Mouse (Mus musculus): ENCODE data around the gene Cdh16. TPM values are rescaled to one million over a fixed set of nuclear protein-coding genes. Genes with fewer than 3 reads are reported as not detected.
"Not testable (repeated sequence)": the region's sequence is repeated elsewhere in the genome, so short reads cannot be mapped to it uniquely, and the experiment has no call there.

Cdh16 gene
- not detected in 2 replicates for polyA plus RNA-seq (2012; rRNA removed)

DNA sequence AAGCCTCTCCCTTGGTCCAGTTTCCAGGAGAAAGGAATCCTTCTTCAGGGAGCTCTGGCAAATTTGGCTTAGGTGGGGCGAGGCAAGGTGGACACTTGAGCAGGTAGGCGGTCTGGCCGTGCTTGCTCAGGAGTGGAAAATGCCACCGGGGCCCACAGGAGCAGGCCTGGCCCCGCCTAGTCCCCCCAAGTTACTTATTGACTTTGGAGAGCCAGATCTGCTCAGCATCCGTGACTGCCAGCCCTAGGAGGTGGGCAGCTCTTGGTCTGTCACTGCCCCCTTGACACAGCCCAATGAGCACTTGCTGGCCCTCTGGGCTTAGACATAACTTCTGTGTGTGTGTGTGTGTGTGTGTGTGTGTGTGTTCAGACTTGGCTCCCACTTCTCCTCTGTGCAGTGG lies at the start of gene Cdh16:
Gene Cdh16 (minus strand): TSS at position 236 of the 400 bp plus-strand sequence.
- no peak for DNase-seq (ENCODE audit: extremely low spot score in 1 of 2, low spot score in 1 of 2)

DNA sequence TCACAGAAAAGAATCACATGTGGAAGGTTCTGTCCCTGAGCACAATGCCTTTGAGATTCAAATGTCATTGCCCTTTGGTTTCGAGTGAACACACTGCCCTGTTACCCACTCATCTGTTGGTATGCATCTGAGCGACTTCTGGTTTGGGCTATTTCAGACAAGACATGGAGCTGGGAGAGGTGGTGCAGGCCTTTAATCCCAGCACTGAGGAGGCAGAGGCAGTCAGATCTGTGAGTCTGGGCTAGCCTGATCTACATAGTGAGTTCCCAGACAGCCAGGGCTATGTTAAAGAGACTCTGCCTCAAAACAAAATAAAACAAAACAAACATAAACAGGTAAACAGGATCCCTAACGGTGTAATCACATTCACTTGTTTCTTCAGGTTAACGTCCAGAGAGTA lies 31.4 kb upstream of the Cdh16 start:
- DNase-seq (ENCODE audit: extremely low spot score in 1 of 2, low spot score in 1 of 2) = no peak

DNA sequence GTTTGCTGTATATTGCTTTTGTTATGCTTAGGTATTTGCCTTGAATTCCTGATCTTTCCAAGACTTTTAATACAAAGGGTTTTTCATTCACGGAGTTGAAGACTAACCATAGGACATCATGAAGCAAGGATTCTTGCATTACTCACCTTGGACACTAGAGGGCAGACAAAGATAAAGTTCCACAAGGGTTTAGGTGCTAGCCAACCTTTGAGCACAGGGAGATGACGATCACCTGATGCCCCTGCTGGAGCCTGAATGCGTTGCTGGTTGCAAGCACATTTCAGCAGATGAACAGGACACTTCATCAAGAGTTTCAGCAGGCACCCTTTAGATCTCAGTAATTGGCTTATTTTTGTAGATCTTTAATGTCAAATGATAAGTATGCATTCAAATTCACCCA lies 30.8 kb upstream of the Cdh16 start:
- peak; percentile 81 to 96 for DNase-seq (ENCODE audit: extremely low spot score in 1 of 2, low spot score in 1 of 2)

DNA sequence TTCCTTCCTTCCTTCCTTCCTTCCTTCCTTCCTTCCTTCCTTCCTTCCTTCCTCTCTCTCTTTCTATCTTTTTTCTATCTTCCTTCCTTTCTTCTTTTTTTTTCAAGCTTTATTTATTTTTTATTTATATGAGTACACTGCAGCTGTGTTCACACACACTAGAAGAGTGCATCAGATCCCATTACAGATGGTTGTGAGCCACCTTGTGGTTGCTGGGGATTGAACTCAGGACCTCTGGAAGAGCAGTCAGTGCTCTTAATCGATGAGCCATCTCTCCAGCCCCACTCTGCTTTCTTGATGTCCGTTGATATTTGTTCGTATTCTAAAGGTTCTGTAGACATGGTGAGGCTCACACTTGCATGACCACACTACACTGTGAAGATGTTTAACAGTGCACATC lies 20.0 kb upstream of the Cdh16 start:
- DNase-seq (ENCODE audit: extremely low spot score in 1 of 2, low spot score in 1 of 2) = not testable (repeated sequence)

DNA sequence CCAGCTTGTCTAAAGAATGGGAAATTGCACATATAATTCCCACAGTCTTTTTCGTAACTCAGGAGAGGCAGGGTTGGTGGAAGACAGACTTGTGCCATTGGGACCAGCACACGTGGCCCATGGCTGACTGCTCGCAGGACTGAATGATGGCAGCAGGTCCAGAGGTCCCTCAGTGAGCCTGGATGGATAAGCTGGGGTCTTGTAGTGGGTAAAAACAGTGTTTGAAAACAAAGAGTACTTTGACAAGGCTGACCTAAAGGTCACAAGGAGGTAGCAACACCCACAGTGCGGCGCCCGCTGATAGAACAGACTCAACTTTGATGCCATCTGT lies 18.1 kb upstream of the Cdh16 start:
- no peak for DNase-seq (ENCODE audit: extremely low spot score in 1 of 2, low spot score in 1 of 2)

DNA sequence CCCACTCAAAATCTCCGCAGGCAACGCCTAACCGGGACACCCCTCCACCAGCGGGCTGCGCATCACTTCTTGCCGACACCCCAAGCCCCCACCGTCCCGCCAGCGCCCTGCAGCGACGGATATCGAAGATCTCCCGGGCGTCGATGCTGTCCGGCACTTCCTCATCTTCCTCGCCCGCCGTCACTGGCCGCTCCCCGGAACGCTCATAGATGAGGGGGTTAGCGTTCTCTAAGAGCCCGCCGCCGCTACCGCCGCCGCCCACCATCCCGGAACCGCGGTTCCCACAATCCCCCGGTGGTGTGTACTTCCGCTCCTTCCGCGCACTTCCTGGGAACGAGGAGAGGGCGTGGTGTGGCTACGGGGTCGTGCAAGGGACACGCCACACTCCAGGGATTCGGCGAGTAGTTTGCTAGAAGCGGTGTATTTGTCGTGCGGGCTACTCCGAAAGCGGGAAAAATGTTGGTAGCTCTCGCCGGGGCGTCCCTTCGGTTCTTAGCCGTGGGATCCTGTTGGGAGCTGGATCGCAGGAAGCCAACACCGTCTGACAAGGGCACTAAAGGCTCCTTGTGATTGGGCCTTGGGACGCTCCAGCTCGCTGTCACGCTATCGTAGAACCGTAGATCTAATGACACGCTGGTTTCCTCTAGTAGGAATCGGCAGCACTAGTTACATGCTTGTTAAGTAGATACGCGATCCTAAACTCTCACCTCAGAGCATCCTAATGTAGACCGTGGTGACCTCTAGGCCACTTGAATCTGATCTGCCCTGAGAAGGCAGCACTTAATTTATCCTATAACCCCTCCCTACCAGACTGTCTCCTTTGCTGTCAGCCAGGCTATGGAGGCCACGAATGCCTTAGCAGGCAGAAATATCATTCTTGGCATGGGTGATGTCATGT lies 17.5 kb upstream of the Cdh16 start, which contains the start of gene Ciao2b:
Gene Ciao2b (minus strand): TSS at position 540 of the 898 bp plus-strand sequence.
- DNase-seq (ENCODE audit: extremely low spot score in 1 of 2, low spot score in 1 of 2) = peak; percentile 75 to 93

DNA sequence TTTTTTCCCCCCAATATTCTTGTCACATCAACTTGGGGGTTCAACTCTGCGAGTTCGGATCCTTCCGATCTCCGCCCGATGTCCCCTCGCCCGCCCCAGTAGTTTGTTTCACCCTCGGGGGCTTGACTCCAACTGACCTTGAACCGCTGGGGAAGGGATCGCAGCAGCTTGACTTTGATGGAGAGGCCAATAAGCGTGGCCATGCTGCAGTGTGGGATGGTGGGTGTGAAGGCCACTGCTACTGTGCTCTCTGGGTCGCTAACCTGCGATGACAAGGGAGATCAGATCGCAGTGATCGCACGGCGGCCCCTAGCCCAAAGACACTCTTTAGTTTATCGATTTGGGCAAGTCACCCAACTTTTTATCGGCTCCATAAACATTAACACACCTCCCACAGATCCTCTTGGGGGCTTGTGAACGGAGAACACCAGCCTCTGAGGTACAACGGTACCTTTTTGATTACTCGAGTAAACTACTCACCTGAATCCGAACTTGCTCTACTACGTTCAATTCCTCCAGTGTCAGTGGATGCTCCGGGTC lies 16.7 kb upstream of the Cdh16 start:
- DNase-seq (ENCODE audit: extremely low spot score in 1 of 2, low spot score in 1 of 2) = no peak

DNA sequence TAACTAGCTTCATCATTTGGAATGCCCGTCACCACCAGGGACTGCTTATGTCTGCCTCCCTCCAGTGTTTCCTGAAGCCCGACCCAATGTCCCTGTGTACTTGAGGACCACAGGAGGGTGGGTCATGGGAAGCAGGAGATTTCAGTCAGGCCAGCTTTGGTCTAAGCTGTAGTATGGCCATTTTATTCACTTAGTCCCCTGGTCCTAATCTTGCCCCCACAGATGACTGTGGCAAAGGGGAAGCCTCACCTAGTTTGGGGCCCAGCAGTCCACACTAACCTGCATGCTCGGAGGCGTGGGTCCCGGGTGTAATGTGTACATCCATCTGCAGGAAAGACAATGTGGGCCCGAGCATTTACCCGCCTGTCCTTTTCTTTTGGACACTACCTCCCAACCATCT lies 16.0 kb upstream of the Cdh16 start:
- DNase-seq (ENCODE audit: extremely low spot score in 1 of 2, low spot score in 1 of 2) = no peak

DNA sequence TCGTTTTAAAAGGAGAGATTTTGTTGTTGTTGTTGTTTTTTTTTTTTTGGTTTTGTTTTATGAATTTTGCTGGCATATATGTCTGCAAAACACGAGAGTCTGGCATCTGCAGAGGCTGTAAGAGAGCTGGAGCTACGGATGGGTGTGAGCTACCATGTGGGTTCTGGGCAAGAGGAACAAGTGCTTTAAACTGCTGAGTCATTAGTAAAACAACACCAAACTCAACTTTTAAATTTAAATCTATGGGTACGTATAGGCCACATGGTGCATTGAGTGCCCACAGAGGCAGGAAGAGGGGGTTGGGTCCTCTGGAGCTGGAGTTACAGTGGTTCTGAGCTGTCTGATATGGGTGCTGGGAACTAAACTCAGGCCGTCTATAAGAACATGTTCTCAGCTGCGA lies 13.8 kb upstream of the Cdh16 start:
- no peak for DNase-seq (ENCODE audit: extremely low spot score in 1 of 2, low spot score in 1 of 2)

DNA sequence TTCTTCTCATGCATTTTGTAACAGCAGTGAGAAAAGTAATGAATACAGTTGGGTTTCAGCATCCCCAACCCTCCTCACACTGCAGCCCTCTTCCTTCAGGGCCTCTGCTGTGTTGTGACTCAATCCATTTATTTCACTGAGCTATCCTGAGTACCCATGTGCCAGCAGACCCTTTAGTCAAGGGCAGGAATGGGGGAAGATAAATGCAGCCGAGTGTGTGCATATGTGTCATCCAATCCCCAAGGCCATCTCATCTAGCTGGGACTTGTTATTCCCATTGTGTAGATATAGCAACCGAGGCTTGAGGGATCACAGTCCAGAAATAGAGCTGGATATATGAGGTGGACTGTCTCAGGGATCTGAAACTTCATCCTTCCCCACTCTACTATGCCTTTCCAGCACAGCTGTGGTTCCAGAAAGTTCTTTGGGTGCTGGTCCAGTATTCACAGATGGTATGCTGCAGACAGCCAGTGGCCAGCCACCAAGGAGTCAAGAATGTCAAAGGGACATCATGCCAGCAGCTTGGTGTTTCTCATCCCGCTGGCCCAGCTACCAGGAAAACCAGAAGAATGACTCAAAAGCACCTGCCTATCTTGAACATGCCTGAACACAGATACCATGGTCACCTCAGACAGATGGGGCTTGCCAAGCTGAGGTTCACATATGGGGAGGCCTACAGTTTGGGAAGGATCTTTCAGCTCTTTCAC lies 11.0 kb upstream of the Cdh16 start:
- DNase-seq (ENCODE audit: extremely low spot score in 1 of 2, low spot score in 1 of 2) = no peak

DNA sequence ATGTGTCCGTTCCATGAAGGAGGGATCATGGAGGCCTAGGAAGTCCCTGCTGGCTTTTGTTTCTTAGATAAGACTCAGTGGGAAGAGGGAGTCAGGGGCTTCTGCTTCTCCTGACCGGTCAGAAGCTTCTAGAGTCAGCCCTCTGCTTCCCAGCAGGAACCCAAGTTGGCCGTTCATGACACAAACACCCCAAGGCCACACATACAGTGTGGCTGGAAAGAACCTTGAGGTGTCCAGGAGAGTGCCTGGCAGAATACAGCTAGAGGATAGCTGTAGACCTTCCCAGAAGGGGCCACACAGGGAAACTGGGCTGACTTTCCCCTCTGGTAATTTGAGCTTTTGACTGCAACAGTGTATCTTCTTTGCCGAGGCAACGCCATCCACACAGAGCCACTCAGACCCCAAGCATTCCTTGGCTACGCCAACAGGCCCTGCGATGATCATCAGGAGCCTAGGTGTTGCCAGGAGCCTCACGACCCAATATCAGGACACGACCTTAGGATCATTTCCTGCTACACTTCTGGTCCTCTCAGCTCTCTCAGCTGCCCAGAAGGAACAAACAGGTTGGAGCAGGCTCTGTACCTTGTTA lies 9.1 kb upstream of the Cdh16 start:
- DNase-seq (ENCODE audit: extremely low spot score in 1 of 2, low spot score in 1 of 2) = no peak

DNA sequence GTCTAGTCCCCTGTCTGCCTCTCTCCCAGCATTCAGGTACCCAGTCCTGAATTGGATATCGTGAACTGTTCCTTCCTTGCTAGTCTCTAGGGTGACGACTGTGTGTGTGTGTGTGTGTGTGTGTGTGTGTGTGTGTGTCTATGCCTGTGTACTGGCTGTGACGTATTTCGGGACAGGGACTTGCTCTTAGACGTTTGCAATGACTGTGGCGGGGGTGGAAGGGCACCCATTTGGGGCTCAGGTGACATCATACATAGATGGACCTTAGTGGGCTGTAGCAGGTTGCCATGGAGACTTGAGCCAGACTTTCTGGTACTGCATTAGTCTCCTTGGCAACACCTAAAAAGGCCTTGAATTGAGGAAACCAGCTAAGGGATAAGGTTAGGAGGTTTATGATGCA lies 8.3 kb upstream of the Cdh16 start:
- DNase-seq (ENCODE audit: extremely low spot score in 1 of 2, low spot score in 1 of 2) = peak; percentile 38 to 51

DNA sequence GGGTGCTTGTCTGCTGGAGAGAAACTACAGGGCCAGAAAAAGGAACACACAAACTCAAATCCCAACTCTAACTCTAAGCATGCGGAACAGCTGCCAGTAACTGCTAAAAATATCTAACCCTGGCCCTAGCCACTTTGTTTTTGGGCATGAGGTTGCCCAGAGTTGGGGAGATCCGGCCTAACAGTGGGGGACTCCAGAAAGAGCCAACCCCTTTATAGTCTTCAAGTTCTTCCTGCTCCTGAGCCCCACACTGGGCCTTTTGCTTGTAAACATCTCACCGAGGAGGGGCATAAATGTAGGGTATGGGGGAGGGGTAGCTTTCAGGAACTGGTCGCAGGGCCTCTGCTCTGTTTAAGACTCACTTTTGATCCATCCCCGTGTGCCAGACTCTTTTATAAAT lies 7.8 kb upstream of the Cdh16 start:
- no peak for DNase-seq (ENCODE audit: extremely low spot score in 1 of 2, low spot score in 1 of 2)

DNA sequence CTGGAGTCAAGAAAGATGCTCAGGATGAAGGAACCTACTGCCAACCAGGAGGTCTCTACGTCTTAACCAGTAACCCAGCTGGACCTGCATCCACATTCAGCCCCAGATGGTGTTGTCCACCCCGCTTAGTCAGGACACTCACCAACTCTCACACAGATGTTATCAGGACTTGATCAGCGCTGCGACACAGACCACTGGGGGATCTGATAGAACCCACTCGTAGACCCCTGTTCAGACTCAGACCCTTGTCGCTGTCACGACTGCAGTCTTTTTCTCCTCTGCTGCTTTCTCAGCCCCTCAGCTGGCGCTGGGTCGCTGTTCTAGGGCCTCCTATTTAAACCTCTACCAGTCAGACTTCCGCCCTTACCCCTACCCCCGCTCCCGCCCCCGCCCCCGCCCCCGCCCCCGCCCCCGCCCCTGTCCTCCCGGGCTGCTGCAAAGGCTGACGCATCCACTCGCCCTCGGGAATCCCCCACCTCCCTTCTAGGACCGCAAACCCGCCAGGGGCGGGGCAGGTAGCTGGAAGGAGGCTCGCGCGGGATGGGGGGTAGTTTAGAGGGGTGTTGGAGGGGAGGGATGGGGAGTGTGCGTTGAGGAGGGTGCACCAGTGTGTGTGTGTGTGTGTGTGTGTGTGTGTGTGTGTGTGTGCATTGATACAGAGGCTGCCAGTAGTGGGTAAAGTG lies 6.9 kb upstream of the Cdh16 start, which contains the start of gene Rrad:
Gene Rrad (minus strand): TSS at position 347 of the 683 bp plus-strand sequence.
- no peak for DNase-seq (ENCODE audit: extremely low spot score in 1 of 2, low spot score in 1 of 2)

DNA sequence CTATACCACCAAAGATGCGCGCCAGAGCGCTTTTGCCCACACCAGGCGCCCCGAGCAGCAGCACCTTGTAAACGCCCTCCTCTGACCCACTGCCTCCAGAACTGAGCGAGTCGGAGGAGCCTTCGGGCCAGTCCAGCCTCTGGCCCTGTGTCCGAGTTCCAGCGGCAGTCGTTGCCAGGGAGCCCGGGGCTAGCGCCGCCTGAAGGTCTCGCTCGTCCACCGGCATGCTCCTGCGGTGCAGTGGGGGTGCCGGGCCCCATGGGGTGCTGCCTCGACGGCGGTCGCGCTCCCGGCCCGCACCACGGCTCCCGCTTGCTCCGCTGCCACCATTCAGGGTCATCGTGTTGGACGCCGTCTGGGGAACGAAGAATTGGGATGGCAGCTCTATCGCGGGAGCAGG lies 6.4 kb upstream of the Cdh16 start:
- DNase-seq (ENCODE audit: extremely low spot score in 1 of 2, low spot score in 1 of 2) = no peak

DNA sequence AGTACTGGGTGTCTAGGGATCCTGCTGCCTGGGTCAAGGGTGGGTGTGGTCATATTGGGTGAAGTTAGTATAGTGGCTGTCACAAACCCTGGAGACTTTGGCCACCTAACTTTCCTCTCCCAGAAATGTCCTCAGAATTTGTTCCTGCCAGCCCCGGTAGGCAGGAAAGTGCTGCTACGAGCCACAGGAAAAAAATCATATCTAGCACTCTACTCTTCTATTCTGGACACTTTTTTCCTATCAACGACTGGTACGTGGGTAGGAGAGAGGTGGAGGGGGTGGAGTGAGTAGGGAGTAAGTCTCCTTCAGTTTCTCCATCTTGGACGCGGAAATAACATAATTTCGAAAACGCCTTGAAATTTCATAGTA lies 5.9 kb upstream of the Cdh16 start:
- DNase-seq (ENCODE audit: extremely low spot score in 1 of 2, low spot score in 1 of 2) = no peak

DNA sequence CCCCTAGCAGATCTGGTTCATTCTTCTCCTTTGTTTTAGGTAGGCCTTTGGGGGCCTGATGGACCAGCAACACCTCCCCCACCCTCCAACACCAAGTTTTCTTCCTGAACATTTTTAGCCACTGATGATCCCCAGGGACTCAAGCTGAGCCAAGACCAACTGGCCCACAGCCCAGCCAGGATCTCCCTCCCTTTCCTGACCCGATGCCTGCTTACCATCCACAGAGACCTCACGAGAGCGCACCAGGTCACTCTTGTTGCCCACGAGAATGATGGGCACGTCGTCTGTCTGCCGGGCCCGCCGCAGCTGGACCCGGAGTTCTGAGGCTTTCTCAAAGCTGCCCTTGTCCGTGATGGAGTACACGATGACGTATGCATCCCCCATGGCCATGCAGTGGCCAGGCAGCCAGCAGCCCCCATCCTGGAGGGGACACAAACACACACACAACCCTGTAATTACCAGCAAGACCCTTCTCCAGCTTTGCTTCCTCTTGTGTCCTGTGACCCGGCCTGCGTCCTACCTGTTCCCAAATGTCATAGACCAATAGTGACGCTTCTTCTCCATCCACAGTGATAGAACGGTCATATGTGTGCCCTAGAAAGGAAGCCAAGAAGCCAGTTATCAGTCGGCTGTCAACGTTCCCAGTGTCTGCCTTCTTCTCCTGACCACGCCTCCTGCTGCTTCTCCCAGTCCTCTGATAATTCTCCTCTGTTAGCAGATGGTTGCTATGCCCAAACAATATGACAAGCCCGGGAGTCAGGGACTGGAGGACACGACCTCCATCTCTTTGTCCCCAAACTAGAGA lies 5.3 kb upstream of the Cdh16 start:
- DNase-seq (ENCODE audit: extremely low spot score in 1 of 2, low spot score in 1 of 2) = no peak

DNA sequence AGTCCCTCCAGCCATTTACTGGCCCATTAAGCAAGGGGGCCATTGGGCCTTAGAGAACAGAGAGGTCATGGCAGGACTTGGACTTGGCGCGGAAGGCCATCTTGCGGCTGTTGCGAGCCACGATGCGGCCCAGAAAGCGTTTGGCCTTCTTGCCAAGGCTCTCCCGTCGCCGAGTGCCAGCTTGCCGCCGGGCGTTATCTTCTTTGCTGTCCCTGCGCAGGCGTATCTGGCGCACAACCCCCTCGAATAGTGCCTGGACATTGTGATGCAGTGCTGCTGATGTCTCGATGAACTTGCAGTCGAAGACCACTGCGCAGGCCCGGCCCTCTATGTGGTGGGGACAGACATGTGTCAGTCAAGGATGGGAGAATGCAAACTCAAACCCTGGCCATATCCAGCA lies 4.2 kb upstream of the Cdh16 start:
- DNase-seq (ENCODE audit: extremely low spot score in 1 of 2, low spot score in 1 of 2) = no peak

DNA sequence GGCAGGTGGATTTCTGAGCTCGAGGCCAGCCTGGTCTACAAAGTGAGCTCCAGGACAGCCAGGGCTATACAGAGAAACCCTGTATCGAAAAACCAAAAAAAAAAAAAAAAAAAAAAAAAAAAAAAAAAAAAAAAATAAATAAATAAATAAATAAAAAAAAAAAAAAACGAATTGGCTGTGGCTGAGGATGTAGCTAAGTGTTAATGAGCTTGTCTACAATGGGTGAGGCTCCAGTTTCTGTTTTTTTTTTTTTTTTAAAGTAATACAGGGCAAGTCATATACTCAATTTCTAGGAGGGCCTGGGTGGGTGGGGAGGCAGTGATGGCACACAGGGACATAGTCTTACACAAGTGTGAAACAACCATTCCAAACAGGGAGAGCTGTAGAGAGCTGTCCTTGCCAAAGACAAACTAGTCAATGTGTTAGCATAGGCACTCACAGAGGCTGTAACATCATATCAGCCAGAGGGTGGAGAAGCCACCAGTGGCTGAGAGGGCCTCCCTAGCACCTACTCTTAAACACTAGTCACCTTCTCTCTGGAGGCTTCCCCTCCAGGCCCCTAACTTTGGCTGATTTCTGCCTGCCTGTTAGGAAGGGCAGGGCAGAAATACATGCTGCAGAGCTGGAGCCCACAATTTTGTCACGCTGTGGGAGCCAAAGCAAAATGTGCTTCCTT lies 3.0 kb upstream of the Cdh16 start:
- no peak for DNase-seq (ENCODE audit: extremely low spot score in 1 of 2, low spot score in 1 of 2)

Data from frontal cortex, adult 2 months (tissue).